Comparison of ENCODE assay signal across 10 mouse cellular contexts in genomic region chr11:98635312-98635970, GRCm38 (mm10). TPM values are rescaled to one million over a fixed set of nuclear protein-coding genes. Genes with fewer than 3 reads are reported as not detected.
DNase-seq lines count a peak whose midpoint lies in the region; ATAC-seq and TF ChIP-seq lines count a peak whose summit lies in the region.
"Not testable (repeated sequence)": the region's sequence is repeated elsewhere in the genome, so short reads cannot be mapped to it uniquely, and the experiment has no call there.
"Had no signal": no experiment of that assay in that cellular context is flagged by ENCODE, and none has a peak within 500 bp of the region (broad histone marks: within the 10 kb centered on the region; RNA-seq: fewer than 3 reads in every experiment).

No protein-coding gene starts in this region.

- H3K4me2 ChIP-seq in liver, embryonic 16.5 days (ENCODE audit: low read depth, low read length) = not testable (repeated sequence)

- peak; percentile 69; the same call in 1 of the 2 replicates for ATAC-seq in frontal cortex, adult (ENCODE audit: low TSS enrichment)
- ATAC-seq in liver, embryonic 16.5 days (ENCODE audit: low read depth) = 0 out of 2 replicates have a peak, but pooled peaks have one; percentile 32

- H3K27ac ChIP-seq in liver, embryonic 16.5 days (ENCODE audit: low read length); testis, adult 2 months (ENCODE audit: control insufficient read depth, insufficient read depth, low read depth, low read length): not testable (repeated sequence)

- peak; percentile 39; the same call in 1 of the 2 replicates for TF ChIP-seq CTCF in testis, adult 2 months (IDR thresholded peaks at IDR 0.05; ENCODE audit: control insufficient read depth, insufficient read depth, insufficient replicate concordance, low read depth, low read length)

- 19% methylated on average over 10 of the region's 10 CpGs for WGBS in liver, embryonic 16.5 days (ENCODE audit: insufficient replicate concordance)

- H3K27me3 ChIP-seq in liver, embryonic 16.5 days (ENCODE audit: control insufficient read depth, insufficient read depth, low read depth, low read length); testis, adult 2 months (ENCODE audit: control insufficient read depth, insufficient read depth, low read length): not testable (repeated sequence)

- H3K9me3 ChIP-seq in liver, embryonic 16.5 days (replicated peaks; ENCODE audit: control insufficient read depth, low read length) = not testable (repeated sequence)

- H3K4me3 ChIP-seq in liver, embryonic 16.5 days (ENCODE audit: low read depth, low read length) = not testable (repeated sequence)
- H3K4me3 ChIP-seq in testis, adult 2 months (ENCODE audit: control insufficient read depth, low read depth, low read length) = peak overlapping the region; percentile 34

- not testable (repeated sequence) for H3K36me3 ChIP-seq in liver, embryonic 16.5 days (ENCODE audit: control insufficient read depth, insufficient read depth); testis, adult 2 months (ENCODE audit: control insufficient read depth, insufficient read depth, low read length)

- peak; percentile 24 for DNase-seq in MEL-GATA-1-ER (ENCODE audit: extremely low read depth, low read depth)
- DNase-seq in c-Kit-positive CD71-positive TER-119-negative erythroid progenitor cells, embryonic 14.5 days (ENCODE audit: low read depth) = peak; percentile 6
- peak; percentile 30 for DNase-seq in kidney, adult 9 months
- DNase-seq in natural killer cell, adult 2 months (ENCODE audit: low spot score in 2 of 2) = peak; percentile 18 to 53

- not testable (repeated sequence) for H3K9ac ChIP-seq in liver, embryonic 16.5 days (ENCODE audit: low read depth, low read length)

- not testable (repeated sequence) for TF ChIP-seq POLR2A in testis, adult 2 months (IDR thresholded peaks at IDR 0.05; ENCODE audit: control insufficient read depth, low read depth, low read length)

- H3K4me1 ChIP-seq in liver, embryonic 16.5 days (ENCODE audit: control insufficient read depth, low read depth, low read length); testis, adult 2 months (ENCODE audit: control insufficient read depth, insufficient read depth, low read length): not testable (repeated sequence)

RNA-seq across cellular contexts. Expression of gene Gsdma3, which starts 9.3 kb away (rescaled TPM):
- polyA plus RNA-seq in liver, embryonic 16.5 days (2015; fragmentation: Nextera tagmentation; extraction: Ambion mirVana) = not detected in 2 replicates
- polyA plus RNA-seq in testis, adult 2 months (2012; rRNA removed) = 0.20 TPM in 2 replicates
- polyA plus RNA-seq: hindbrain, embryonic 14.5 days; lung, embryonic 16.5 days; neural tube, embryonic 14.5 days had no signal

RNA-seq across cellular contexts. Expression of gene Gm12355, which starts 10.0 kb away (rescaled TPM):
- polyA plus RNA-seq in liver, embryonic 16.5 days (2015; fragmentation: Nextera tagmentation; extraction: Ambion mirVana) = 0.12 and 0.47 TPM in 2 replicates
- polyA plus RNA-seq in testis, adult 2 months (2012; rRNA removed) = 0.11 and 0.16 TPM in 2 replicates

RNA-seq across cellular contexts. Expression of gene Gsdma2, which starts 11.1 kb away (rescaled TPM):
- not detected in 2 replicates for polyA plus RNA-seq in liver, embryonic 16.5 days (2015; fragmentation: Nextera tagmentation; extraction: Ambion mirVana)
- 0.28 and 0.42 TPM in 2 replicates for polyA plus RNA-seq in testis, adult 2 months (2012; rRNA removed)
- polyA plus RNA-seq: hindbrain, embryonic 14.5 days; lung, embryonic 16.5 days; neural tube, embryonic 14.5 days had no signal

RNA-seq across cellular contexts. Expression of gene Gsdma, which starts 28.7 kb away (rescaled TPM):
- polyA plus RNA-seq in liver, embryonic 16.5 days (2015; fragmentation: Nextera tagmentation; extraction: Ambion mirVana) = 0.04 TPM in 1 of 2 replicates, not detected in the other
- 5.5 and 6.7 TPM in 2 replicates for polyA plus RNA-seq in testis, adult 2 months (2012; rRNA removed)
- polyA plus RNA-seq: hindbrain, embryonic 14.5 days; lung, embryonic 16.5 days; neural tube, embryonic 14.5 days had no signal

RNA-seq across cellular contexts. Expression of gene Lrrc3c, which starts 37.4 kb away (rescaled TPM):
- not detected in 2 replicates for polyA plus RNA-seq in liver, embryonic 16.5 days (2015; fragmentation: Nextera tagmentation; extraction: Ambion mirVana)
- polyA plus RNA-seq in testis, adult 2 months (2012; rRNA removed) = not detected in 2 replicates
- polyA plus RNA-seq: hindbrain, embryonic 14.5 days; lung, embryonic 16.5 days; neural tube, embryonic 14.5 days had no signal
